Mouse (Mus musculus): Measurements from ENCODE around the gene Gm1113.

Gene Gm1113

DNA sequence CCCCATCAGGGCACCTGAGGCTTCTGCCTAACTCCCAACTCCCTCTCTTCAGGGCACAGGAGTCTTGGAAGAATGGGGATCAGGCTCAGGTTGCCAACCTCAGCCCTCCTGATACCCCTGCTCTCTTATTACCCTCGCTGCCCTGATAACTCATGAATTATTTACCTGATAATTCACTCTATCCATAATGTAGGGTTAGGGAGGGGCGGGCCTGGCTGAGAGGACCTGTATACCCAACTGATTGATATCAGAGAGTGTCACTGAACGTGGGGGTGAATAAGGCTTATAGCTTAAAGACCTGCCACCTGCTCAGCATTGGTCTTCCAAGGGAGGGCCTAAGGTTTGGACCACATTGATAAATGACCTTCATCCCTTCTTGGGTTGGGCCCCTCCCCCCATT, at the start of gene Gm1113:
Gene Gm1113 (minus strand): TSS at position 101 of the 400 bp plus-strand sequence.
- in situ Hi-C loops (cut with MboI, MseI), result no loop called here

DNA sequence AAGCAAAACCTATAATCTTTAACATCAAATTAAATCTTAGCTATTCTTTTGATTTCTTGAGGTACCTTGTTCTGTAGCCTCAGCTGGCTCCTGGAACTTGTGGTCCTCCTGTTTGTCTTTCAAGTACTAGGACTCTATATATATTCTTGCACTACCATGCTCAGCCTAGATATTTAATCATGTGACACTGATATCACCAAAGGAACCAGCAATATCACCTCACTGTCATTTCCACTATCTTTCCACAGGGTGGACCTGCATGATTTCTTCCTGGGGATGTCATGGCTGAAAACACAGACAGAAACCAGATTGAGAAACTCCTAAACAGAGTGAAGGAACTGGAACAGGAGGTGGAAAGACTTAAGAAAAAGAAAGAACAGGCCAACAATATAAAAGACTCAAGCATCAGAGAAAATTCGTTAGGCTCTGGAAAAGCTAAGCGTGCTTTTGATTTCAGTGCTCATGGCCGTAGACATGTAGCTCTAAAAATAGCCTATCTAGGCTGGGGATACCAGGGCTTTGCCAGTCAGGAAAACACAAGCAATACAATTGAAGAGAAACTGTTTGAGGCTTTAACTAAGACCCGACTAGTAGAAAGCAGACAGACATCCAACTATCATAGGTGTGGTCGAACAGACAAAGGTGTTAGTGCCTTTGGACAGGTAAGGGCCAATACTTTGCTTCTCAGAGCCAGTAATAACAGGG, 46.6 kb upstream of the Gm1113 start:
- in situ Hi-C loops (cut with MboI, MseI), result loop anchor here (10.0 to 25.0 kb wide), 2 partner anchors 450 to 1673 kb away; partner anchors contain the start of gene St3gal4 (in 1 of the 2)

DNA sequence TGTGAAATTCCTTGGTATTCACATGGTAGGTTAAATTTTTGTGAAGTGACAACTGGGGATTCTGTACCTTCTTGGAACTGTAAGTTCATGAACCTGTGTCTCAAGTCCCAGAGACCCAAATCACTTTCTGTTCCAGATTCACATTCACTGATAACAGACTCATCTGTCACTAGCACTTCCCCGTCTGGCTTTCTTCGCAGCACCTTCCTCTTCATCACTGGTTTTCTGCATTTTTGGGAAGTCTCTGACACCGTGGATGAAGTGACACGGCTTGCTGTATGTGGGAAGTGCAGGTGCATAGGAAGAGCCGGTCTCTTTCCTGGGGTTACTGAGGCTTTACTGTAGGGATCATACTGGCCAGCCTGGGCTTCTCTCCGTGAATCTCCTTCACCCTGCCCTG, 43.5 kb upstream of the Gm1113 start:
- in situ Hi-C loops (cut with MboI, MseI), result loop anchor here (10.0 to 25.0 kb wide), 2 partner anchors 447 to 1676 kb away; partner anchors contain the start of gene St3gal4 (in 1 of the 2)

DNA sequence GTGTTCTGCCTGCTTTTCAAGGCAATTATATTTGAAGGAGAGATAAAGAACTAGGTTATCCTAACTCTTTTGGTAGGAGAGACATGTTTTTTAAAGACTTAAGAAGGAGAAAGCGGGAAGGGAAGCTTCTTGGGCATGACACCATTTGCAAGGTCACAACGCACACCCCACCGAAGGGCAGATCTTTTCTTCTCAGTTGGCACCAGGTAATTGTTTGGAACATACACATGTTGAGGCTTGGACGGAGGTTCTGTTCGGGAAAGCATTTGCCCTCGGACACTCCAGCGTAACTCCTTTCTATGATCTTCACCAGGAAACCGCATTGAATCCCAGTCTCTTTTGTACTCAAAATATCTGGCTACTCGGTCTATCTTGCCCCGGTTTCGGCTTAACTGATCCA, 43.0 kb upstream of the Gm1113 start:
- in situ Hi-C loops (cut with MboI, MseI), result loop anchor here (10.0 to 25.0 kb wide), 2 partner anchors 446 to 1676 kb away; partner anchors contain the start of gene St3gal4 (in 1 of the 2)

DNA sequence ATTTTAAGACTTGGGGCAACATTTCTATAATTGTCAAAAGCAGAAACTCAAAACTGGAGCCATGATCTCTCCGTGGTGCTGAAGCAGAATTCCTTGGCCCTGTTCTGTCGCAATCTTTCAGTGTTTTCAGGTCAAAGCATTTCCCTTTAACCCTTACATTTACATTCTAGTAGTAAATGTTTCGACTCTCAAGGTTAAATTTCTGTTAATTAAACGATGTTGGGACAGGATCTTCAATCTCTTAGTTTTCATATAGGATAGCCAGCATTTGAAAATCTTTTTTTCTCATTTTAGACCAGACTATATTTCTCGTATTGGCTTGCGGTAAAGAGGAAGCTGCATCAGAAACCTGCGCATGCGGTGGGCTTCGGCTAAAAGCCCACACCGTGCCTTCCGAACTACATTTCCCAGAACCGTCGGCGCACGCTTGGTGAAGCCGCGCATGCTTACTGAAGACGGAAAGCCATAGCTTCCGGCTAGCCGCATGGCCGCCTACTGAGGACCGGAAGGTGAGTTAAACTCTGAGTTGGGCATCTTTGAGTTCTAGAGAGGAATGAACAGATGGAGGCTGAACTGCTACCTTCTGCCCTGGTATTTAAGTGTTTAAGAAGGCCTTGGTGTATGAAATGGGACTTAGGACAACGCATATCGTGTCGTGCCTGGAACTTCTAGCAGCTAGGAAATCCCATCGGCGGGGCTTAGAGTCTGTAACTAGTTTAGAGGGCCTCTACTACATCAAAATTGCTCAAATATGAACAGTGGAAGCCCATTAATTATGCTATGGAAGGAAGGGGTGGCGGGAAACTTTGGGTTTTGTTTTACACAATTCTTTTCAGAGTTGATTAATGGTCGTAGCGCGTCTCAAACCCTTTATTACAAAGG, 41.2 kb upstream of the Gm1113 start:
- in situ Hi-C loops (cut with MboI, MseI), result loop anchor here in 1 of 2 experiments (25.0 kb wide), 1 partner anchor 1678 kb away; no protein-coding TSS in a partner anchor

DNA sequence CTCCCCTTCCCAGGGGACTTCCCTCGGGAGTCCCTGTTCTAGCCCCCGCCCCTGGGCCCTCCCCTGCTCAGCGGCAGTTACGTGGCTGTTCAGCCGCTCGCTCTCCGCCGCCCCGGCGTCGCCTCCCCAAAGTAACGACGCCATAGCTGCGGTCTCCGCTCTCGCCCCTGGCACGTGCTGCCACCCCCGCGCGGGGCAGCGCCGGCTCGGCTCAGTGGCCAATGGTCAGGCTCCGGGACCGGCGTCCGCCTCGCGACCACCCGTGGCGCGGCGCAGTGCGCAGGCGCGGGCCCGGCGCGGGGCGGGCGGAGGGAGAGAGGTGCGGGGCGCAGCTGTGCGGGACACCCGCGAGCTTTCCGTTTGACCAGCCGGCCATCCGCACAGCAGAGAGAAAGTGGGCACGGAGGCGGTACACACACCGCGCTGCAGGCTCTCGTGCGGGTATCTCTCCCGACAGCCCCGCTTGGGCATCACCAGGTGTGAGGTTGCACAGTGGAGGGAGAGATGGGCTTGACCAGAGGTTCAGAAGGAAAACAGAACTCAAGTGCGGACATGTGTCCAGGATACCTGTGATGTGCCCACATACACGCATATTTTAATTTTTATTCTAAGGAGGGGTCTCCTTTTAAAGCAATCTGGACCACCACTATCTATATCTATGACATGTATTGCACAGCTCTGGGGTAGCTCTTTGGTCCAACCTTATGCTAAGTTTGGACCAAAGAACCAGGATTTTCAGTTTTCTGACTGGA, 40.4 kb upstream of the Gm1113 start, which contains the start of the genes Ddx25 and Pus3:
Gene Ddx25 (minus strand): TSS at position 272 of the 752 bp plus-strand sequence.
Gene Pus3 (plus strand): TSS at position 339 of the 752 bp plus-strand sequence.
- in situ Hi-C loops (cut with MboI, MseI), result loop anchor here in 1 of 2 experiments (25.0 kb wide), 1 partner anchor 1679 kb away; no protein-coding TSS in a partner anchor

DNA sequence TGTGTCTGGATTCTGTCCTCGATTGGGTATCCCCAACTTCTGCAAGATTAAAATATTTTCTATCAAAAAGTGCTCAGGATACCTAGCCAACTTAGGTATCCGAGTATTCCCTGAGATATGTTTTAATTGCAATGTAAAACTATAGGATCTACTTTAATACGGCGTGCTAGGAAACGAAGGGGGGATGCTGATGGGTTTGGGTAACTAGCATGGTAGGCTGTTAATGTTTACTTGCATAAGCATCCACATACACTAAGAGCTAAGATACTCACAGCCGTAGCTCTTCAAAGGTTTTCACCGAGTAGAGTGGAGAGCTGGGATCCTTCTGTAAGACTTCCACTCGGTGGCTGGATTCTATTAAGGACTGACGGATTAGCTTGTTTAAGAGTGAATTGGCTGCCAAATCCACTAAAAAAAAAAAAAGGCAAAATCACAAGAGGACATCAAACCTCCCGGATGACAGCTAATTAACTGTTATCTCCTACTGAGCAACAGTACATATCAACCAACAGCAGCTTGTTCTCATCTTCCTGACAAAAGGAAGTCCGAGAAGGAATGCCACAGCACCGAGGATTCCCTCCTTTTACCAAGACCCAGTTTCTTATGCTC, 38.5 kb upstream of the Gm1113 start:
- in situ Hi-C loops (cut with MboI, MseI), result loop anchor here in 1 of 2 experiments (25.0 kb wide), 1 partner anchor 1681 kb away; no protein-coding TSS in a partner anchor

DNA sequence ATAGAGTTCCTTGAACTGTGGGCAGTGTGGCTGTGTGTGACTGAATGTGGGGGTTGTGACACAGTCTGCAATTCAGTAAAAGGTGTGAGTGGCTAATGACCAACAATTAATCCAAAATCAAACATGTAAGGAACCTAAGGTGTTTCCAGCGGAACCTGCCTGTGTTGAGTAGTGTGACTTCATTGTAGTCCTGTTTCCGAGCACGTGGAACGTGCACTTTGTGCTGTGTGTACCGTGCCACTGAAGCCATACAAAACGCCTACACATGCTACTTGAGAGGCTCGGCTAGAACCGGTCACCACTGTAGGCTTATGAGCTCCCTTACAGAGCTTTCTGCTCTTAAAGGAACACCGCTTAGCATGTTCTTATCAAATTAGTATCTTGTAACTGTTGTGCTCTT, 30.4 kb upstream of the Gm1113 start:
- in situ Hi-C loops (cut with MboI, MseI), result loop anchor here in 1 of 2 experiments (25.0 kb wide), 1 partner anchor 536 kb away; no protein-coding TSS in a partner anchor

DNA sequence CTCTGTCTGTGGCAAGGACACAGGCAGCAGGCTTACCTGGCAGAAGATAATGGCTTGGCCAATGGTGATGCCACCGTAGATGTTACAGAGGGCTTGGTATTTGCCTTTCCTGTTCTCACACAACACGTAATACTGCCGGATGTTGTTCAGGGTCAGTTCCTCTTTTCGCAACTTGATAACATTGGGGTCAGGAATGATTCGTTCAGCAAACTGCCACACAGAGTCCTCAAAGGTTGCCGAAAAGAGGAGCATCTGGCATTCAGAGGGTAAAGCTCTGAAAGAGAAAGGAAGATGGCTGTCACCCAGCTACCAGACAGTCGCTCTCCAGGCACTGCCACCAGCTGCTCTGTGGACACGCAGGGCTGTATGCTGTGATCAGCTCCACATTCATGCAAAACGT, 28.7 kb upstream of the Gm1113 start:
- in situ Hi-C loops (cut with MboI, MseI), result loop anchor here in 1 of 2 experiments (25.0 kb wide), 1 partner anchor 534 kb away; no protein-coding TSS in a partner anchor

DNA sequence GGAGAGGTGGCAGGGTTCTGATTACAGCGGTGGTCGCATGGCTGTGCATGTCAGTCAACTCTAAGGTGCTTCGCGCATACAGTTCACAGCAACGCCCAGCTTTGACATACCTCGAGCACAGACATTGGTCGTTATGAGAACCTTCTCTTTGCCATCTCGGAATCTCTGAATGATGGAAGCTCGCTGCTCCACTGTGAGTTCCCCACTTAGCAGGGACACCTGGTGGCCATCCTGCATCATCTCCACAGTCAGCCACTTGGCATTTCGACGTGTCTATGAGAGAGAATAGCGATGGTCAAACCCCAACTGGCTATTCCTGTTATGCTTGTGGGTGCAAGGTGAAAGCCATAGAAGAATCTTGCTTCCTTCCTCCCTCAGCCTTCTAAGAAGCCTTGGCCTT, 27.6 kb upstream of the Gm1113 start:
- in situ Hi-C loops (cut with MboI, MseI), result loop anchor here in 1 of 2 experiments (25.0 kb wide), 1 partner anchor 533 kb away; no protein-coding TSS in a partner anchor

DNA sequence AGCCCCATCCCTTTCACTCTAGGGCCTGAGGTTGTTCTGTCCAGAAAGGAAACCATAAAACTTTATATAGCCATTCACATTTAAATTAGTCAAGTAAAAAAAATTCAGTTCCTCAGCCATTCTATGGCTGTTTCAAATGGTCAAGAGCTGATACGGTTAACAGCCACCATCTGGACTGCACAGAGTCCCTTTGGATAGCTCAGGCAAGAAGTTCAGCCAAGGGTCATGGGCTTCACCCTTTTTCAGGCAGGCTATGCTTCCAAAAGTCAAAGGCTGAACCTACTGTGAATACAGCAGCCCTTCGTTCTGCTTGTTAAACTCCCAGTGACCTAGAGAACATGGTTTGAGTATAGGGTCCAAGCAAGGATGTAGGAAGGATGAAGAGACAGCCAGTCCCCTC, 26.6 kb upstream of the Gm1113 start:
- in situ Hi-C loops (cut with MboI, MseI), result loop anchor here in 1 of 2 experiments (25.0 kb wide), 1 partner anchor 532 kb away; no protein-coding TSS in a partner anchor

DNA sequence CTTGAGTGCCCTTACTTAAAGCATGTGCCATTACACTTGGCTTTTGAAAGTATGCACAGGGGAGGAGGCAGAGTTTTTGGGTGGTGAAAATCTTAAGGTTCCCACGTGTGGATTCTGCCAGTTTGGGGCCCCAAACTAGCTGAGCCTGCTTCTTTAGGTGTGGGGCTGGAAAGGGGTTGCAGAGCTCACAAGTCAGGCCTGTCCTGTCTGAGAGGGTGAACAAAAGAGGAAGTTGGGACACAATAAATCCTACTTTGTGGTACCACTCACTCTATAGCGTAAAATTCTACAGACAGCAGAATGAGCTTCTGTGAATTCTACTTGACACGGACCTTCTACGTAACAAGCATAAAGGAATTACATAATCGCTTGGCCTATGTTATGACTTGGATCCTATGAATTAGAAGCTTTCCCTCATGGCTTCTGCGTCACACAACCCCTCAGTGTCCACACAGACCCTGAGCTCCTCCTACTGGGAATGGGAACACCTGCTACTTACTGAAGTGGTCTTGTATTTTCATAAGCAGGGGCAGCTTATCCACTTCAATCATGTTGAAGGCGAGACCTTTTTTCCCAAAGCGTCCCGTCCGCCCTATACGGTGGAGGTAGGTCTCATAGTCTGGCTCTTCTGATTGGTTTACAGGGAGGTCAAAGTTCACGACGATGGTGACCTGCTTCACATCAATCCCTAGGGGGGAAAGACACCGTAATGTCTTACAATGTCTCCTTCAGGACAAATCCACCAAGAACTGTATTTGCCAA, 25.2 kb upstream of the Gm1113 start:
- in situ Hi-C loops (cut with MboI, MseI), result loop anchor here in 1 of 2 experiments (25.0 kb wide), 1 partner anchor 531 kb away; no protein-coding TSS in a partner anchor

DNA sequence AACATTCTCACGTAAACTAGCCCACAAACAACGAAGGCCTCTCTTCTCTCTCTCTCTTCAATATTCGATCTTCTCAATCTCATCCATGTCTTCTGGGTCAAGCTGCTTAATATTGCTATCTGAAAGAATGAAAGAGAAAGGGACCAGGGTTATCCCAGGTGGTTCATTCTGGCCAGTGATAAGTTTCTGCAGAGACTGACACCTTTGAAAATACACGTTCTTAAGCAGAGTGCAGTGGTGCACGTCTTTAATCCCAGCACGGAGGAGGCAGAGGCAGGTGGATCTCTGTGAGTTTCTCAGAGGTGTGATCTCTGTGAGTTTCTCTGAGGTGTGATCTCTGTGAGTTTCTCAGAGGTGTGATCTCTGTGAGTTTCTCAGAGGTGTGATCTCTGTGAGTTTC, 23.9 kb upstream of the Gm1113 start:
- in situ Hi-C loops (cut with MboI, MseI), result loop anchor here in 1 of 2 experiments (25.0 kb wide), 1 partner anchor 530 kb away; no protein-coding TSS in a partner anchor

DNA sequence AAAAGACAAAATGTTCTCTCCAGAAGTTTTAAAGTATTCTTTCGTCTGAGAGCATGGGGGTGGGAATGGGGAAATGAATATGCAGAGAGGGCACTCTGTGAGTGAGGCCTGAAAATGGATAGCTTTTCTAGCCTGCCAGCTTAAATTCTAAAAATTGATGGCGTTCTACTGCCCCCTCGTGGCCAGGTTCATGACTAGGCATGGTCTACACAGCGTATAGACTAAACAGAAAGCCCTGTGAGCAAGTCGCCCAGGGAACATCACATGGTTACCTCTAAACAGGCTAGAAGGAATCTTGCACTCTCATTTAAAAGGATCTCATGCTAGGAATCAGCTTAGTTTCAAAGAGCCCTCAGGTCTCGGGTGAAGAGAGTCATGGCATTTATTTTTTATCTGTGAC, 23.4 kb upstream of the Gm1113 start:
- in situ Hi-C loops (cut with MboI, MseI), result loop anchor here in 1 of 2 experiments (25.0 kb wide), 1 partner anchor 529 kb away; no protein-coding TSS in a partner anchor

DNA sequence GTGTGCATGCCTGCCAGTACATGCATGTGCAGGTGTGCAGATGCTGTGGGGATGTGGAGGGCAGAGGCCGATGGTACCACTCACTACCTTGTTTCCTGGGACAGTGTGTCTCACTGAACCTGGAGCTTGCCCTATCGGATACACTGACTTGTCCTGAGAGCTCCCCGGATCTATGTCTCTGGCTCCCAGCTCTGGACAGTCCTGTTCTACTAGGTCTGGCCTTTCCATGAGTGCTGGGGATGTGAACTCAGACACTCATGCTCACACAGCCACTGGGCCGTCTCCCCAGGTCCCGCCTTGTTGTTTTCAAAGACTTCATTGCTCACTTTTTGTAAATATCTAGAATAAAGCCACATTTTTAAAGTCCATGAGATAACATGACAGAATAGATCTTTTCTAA, 23.0 kb upstream of the Gm1113 start:
- in situ Hi-C loops (cut with MboI, MseI), result loop anchor here in 1 of 2 experiments (25.0 kb wide), 1 partner anchor 529 kb away; no protein-coding TSS in a partner anchor

DNA sequence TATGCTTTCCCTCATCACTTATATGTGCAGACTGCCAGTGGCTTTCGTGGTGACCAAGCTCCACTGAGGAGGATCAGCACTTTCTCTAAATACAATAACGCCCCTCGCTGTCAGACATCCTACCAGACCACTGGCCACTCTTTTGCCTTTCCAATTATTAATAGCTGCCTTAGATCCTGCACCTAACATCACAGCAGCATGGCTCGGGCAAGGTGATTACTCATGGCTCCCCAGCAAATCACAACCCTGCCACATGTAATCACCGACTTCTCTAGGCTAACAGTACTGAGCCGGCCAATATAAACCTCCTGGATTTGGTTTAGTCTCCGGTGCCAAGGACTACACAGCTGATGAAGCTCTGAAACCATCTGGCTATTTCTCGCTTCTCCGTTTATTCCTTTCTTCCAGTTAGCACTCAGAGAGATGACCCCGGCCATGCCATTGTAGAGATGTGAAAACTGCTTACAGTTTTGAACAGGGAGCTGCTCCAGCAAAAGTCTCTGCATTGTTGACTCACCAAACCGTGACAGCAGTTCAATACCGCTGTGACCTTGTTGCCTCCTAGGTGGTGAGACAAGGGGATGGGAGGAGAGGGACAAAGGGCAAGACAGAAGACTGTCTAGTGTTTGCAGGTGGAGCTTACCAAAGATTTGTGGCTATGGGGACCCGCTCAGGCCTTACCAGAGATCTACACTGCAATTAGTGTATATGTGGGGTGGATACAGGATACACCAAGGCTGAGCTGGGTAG, 21.1 kb upstream of the Gm1113 start:
- in situ Hi-C loops (cut with MboI, MseI), result loop anchor here in 1 of 2 experiments (25.0 kb wide), 1 partner anchor 527 kb away; no protein-coding TSS in a partner anchor

DNA sequence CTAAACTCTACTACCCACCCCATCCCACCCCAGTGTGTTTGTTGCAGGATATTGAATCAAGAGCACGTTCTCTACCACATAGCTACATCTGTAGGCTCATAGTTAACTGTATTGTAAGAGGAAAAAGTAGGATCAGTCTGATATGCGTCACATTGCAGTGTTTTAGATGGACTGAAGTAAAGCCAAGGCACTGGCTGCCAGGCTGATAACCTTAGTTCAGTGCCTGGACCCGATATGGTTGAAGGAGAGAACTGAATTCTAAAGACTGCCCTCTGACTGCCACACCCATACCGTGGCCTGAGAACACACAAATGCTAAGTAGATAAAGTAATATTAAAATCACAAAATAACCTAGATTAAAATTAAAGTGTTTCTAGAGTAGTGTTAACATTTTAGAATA, 17.8 kb upstream of the Gm1113 start:
- in situ Hi-C loops (cut with MboI, MseI), result loop anchor here in 1 of 2 experiments (25.0 kb wide), 1 partner anchor 524 kb away; no protein-coding TSS in a partner anchor

DNA sequence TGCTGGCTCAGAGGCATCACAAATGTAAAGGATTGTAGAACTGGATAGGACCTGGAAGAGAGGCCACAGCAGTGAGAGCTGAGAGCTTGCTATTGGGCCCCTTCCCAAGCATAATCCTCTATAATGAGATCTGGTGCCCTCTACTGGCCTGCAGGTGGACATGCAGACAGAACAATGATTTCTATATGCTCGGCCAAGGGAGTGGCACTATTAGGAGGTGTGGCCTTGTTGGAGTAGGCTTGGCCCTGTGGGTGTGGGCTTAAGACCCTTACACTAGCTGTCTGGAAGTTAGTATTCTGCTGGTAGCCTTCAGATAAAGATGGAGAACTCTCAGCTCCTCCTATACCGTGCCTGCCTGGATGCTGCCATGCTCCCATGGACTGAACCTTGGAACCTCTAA, 17.0 kb upstream of the Gm1113 start:
- in situ Hi-C loops (cut with MboI, MseI), result loop anchor here in 1 of 2 experiments (25.0 kb wide), 1 partner anchor 523 kb away; no protein-coding TSS in a partner anchor
